Comparison of ENCODE assay signal across 9 mouse cellular contexts in genomic region chr3:100963849-100964542, GRCm38 (mm10). TPM values are rescaled to one million over a fixed set of nuclear protein-coding genes. Genes with fewer than 3 reads are reported as not detected.
DNase-seq lines count a peak whose midpoint lies in the region; ATAC-seq and TF ChIP-seq lines count a peak whose summit lies in the region.
"Had no signal": no experiment of that assay in that cellular context is flagged by ENCODE, and none has a peak within 500 bp of the region (broad histone marks: within the 10 kb centered on the region; RNA-seq: fewer than 3 reads in every experiment).

No protein-coding gene starts in this region.

- peaks cover 33% of the 10 kb centered on the region for H3K36me3 ChIP-seq in intestine, postnatal 0 days (ENCODE audit: control insufficient read depth, insufficient read depth)
- peaks cover 14% of the 10 kb centered on the region for H3K36me3 ChIP-seq in intestine, embryonic 15.5 days
- H3K36me3 ChIP-seq in G1E (replicated peaks), result peaks cover 87% of the 10 kb centered on the region
- peaks cover 4% of the 10 kb centered on the region; the same call in 1 of the 2 replicates for H3K36me3 ChIP-seq in hindbrain, embryonic 11.5 days (ENCODE audit: control insufficient read depth, insufficient read depth, low read length)

- no peak overlapping the region for H3K4me2 ChIP-seq in intestine, postnatal 0 days (replicated peaks; ENCODE audit: low read depth)
- no peak overlapping the region for H3K4me2 ChIP-seq in intestine, embryonic 15.5 days (replicated peaks)
- H3K4me2 ChIP-seq in hindbrain, embryonic 11.5 days (replicated peaks; ENCODE audit: low read depth, low read length), result no peak overlapping the region
- H3K4me2 ChIP-seq: lung, embryonic 15.5 days had no signal

- WGBS in intestine, postnatal 0 days, result 79% methylated on average over 14 of the region's 14 CpGs
- WGBS in intestine, embryonic 15.5 days, result 81% methylated on average over 14 of the region's 14 CpGs
- WGBS in hindbrain, embryonic 11.5 days, result 83% methylated on average over 14 of the region's 14 CpGs

- no peaks in the 10 kb centered on the region for H3K9me3 ChIP-seq in intestine, postnatal 0 days (ENCODE audit: control insufficient read depth)
- no peaks in the 10 kb centered on the region for H3K9me3 ChIP-seq in intestine, embryonic 15.5 days
- H3K9me3 ChIP-seq in G1E (replicated peaks), result no peaks in the 10 kb centered on the region
- no peaks in the 10 kb centered on the region for H3K9me3 ChIP-seq in hindbrain, embryonic 11.5 days (ENCODE audit: control insufficient read depth, low read length)
- H3K9me3 ChIP-seq: lung, embryonic 15.5 days had no signal

- no peaks in the 10 kb centered on the region for H3K4me1 ChIP-seq in intestine, postnatal 0 days (replicated peaks; ENCODE audit: control insufficient read depth, insufficient read depth, low read length)
- no peaks in the 10 kb centered on the region for H3K4me1 ChIP-seq in intestine, embryonic 15.5 days (replicated peaks)
- peaks cover 20% of the 10 kb centered on the region for H3K4me1 ChIP-seq in G1E (ENCODE audit: insufficient read depth, low read depth, low read length)
- H3K4me1 ChIP-seq in hindbrain, embryonic 11.5 days (replicated peaks; ENCODE audit: control insufficient read depth, insufficient read depth, low read length), result no peaks in the 10 kb centered on the region

- intact Hi-C loops in left cerebral cortex, postnatal 25 days (cut with DNase I), result loop anchor here (5.0 kb wide), 1 partner anchor 848 kb away; no protein-coding TSS in a partner anchor

- TF ChIP-seq CTCF in intestine, postnatal 0 days (IDR thresholded peaks at IDR 0.05; ENCODE audit: low read depth), result peak; percentile 81
- TF ChIP-seq CTCF in G1E (IDR thresholded peaks at IDR 0.05; ENCODE audit: low read depth, low read length), result 0 out of 2 replicates have a peak, but pooled peaks have one; percentile 4

- no peak overlapping the region for H3K4me3 ChIP-seq in intestine, postnatal 0 days (ENCODE audit: low read depth, low read length)
- no peak overlapping the region for H3K4me3 ChIP-seq in intestine, embryonic 15.5 days (replicated peaks)
- H3K4me3 ChIP-seq in G1E (ENCODE audit: low read depth, low read length), result no peak overlapping the region
- H3K4me3 ChIP-seq in hindbrain, embryonic 11.5 days (ENCODE audit: low read depth, low read length), result no peak overlapping the region
- H3K4me3 ChIP-seq: lung, embryonic 15.5 days had no signal

- no peak overlapping the region for H3K9ac ChIP-seq in intestine, postnatal 0 days (ENCODE audit: low read depth, low read length)
- H3K9ac ChIP-seq in intestine, embryonic 15.5 days, result no peak overlapping the region
- no peak overlapping the region for H3K9ac ChIP-seq in hindbrain, embryonic 11.5 days (ENCODE audit: low read depth, low read length)
- H3K9ac ChIP-seq: lung, embryonic 15.5 days had no signal

- no peaks in the 10 kb centered on the region for H3K27me3 ChIP-seq in intestine, postnatal 0 days (replicated peaks; ENCODE audit: control insufficient read depth, insufficient read depth, low read length)
- no peaks in the 10 kb centered on the region for H3K27me3 ChIP-seq in intestine, embryonic 15.5 days (replicated peaks)
- H3K27me3 ChIP-seq in G1E (ENCODE audit: insufficient read depth, low read length), result no peaks in the 10 kb centered on the region
- no peaks in the 10 kb centered on the region for H3K27me3 ChIP-seq in hindbrain, embryonic 11.5 days (ENCODE audit: control insufficient read depth, insufficient read depth, low read length)
- H3K27me3 ChIP-seq: lung, embryonic 15.5 days had no signal

- no peak for DNase-seq in G1E (ENCODE audit: low spot score)
- peak; percentile 76 to 78 for DNase-seq in cerebellum, postnatal 14 days
- DNase-seq in hindbrain, embryonic 11.5 days (ENCODE audit: low spot score), result peak; percentile 61
- peak; percentile 61 to 76 for DNase-seq in left cerebral cortex, postnatal 25 days (ENCODE audit: low spot score in 2 of 2)
- DNase-seq in retina, embryonic 14.5 days (ENCODE audit: low spot score), result peak; percentile 72

- no peak overlapping the region for H3K27ac ChIP-seq in intestine, postnatal 0 days (ENCODE audit: low read depth, low read length)
- H3K27ac ChIP-seq in intestine, embryonic 15.5 days, result no peak overlapping the region
- H3K27ac ChIP-seq in hindbrain, embryonic 11.5 days (ENCODE audit: low read depth, low read length), result no peak overlapping the region
- H3K27ac ChIP-seq: lung, embryonic 15.5 days had no signal

- no peak for ATAC-seq in intestine, postnatal 0 days
- ATAC-seq in intestine, embryonic 15.5 days, result no peak
- no peak for ATAC-seq in G1E (ENCODE audit: extremely low read depth, insufficient number of reproducible peaks, low FRiP score, poor library complexity, severe bottlenecking)
- ATAC-seq in hindbrain, embryonic 11.5 days (ENCODE audit: low FRiP score), result no peak
- ATAC-seq in activated CD4-positive, CD25-positive, alpha-beta regulatory T cell, adult 4 months, result no peak

RNA-seq across cellular contexts. Expression of gene Ttf2, which starts 5.5 kb away (rescaled TPM):
- 2.7 and 3.4 TPM in 2 replicates for polyA plus RNA-seq in intestine, postnatal 0 days (2015; fragmentation: Nextera tagmentation; extraction: Ambion mirVana)
- 12.6 and 13.1 TPM in 2 replicates for polyA plus RNA-seq in intestine, embryonic 15.5 days (2015; fragmentation: Nextera tagmentation; extraction: Ambion mirVana)
- 25.2 and 28.3 TPM in 2 replicates for total RNA-seq in G1E (2014; fragmentation: Nextera tagmentation)
- 30.6 and 33.0 TPM in 2 replicates for total RNA-seq in G1E (2017)
- polyA plus RNA-seq in G1E (2012), result 6.4 and 8.0 TPM in 2 replicates
- polyA plus RNA-seq in hindbrain, embryonic 11.5 days (2014; fragmentation: Nextera tagmentation; extraction: Ambion mirVana), result 19.5 and 22.4 TPM in 2 replicates
- total RNA-seq in left cerebral cortex, postnatal 25 days (2021), result 1 to 10 TPM in 1 of 2 experiments, under 1 TPM in 1; 0.96 to 1.5 TPM
- 10 to 100 TPM; 13.0 to 14.8 TPM for polyA plus RNA-seq in activated CD4-positive, CD25-positive, alpha-beta regulatory T cell, adult 4 months (2017; shearing (Covaris generic))

RNA-seq across cellular contexts. Expression of gene Trim45, which starts 42.0 kb away (rescaled TPM):
- polyA plus RNA-seq in intestine, postnatal 0 days (2015; fragmentation: Nextera tagmentation; extraction: Ambion mirVana), result 1.6 TPM in 2 replicates
- polyA plus RNA-seq in intestine, embryonic 15.5 days (2015; fragmentation: Nextera tagmentation; extraction: Ambion mirVana), result 3.8 and 5.0 TPM in 2 replicates
- total RNA-seq in G1E (2014; fragmentation: Nextera tagmentation), result 0.92 and 1.1 TPM in 2 replicates
- 3.0 and 3.3 TPM in 2 replicates for total RNA-seq in G1E (2017)
- polyA plus RNA-seq in G1E (2012), result 0.35 and 0.67 TPM in 2 replicates
- 3.4 and 3.8 TPM in 2 replicates for polyA plus RNA-seq in hindbrain, embryonic 11.5 days (2014; fragmentation: Nextera tagmentation; extraction: Ambion mirVana)
- 1 to 10 TPM; 9.1 to 9.2 TPM for total RNA-seq in left cerebral cortex, postnatal 25 days (2021)
- 1 to 10 TPM in 1 of 2 experiments, under 1 TPM in 1; 0.54 to 1.3 TPM for polyA plus RNA-seq in activated CD4-positive, CD25-positive, alpha-beta regulatory T cell, adult 4 months (2017; shearing (Covaris generic))
